Mouse (Mus musculus): ENCODE measurements at regions not wholly inside any gene's neighbourhood (a gene's known extent, or its start where the extent isn't known, plus 50 kb on each side); places are given as distances from the start of the nearest gene placed in this dataset.

DNA sequence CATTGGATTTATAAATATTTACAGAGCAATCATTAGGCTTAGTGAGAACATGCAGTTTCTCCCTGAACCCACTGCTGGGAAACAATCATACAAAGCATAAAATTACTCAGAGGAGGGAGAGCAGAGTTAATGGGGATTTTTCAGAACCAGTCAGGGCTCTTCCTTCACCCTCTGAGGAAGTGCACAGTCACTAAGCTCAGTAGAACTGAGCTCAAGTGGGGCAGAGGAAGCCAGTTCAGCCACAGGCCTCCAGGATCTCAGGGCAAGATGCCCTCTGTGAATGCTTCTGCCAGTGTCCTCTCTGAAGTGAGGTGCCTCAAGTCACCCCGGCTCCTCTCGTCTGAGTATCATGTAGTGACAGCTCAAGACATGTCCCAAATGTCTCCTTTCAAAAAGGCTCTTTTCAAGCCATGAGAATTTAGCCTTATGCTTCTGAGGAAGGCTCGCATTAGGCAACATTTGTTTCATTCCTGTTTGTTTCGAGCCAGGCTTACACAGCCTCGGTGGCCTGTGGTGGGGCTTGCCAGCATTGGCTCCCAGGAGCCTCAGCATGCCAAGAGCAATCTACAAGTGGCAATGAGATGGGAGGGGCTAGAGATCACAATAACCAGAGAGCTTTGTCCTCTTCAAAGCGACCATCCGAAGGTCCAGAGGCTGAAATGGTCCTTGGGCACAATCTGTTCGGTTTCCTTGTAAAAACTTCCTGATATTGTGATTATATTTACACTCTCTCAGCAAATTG is 169.8 kb downstream of the Tmem26 start:
- no peaks in the 10 kb centered on the region for H3K9me3 ChIP-seq (replicated peaks)
- H3K27ac ChIP-seq (ENCODE audit: poor library complexity, severe bottlenecking): no peak overlapping the region
- H3K36me3 ChIP-seq: no peaks in the 10 kb centered on the region
- WGBS: 60% methylated on average over 8 of the region's 8 CpGs
- no peak overlapping the region for H3K4me3 ChIP-seq
- H3K4me1 ChIP-seq (replicated peaks): peaks cover 4% of the 10 kb centered on the region; the same call in 1 of the 2 replicates
- H3K9ac ChIP-seq: no peak overlapping the region
- H3K4me2 ChIP-seq: no peak overlapping the region
- no peaks in the 10 kb centered on the region for H3K27me3 ChIP-seq (replicated peaks)
- ATAC-seq (ENCODE audit: insufficient number of reproducible peaks, low FRiP score): no peak

GRCm38 (mm10) chr10:68894121-68894520 is 170.7 kb downstream of the Tmem26 start:
- peaks cover 4% of the 10 kb centered on the region; the same call in 1 of the 2 replicates for H3K4me1 ChIP-seq (replicated peaks)
- H3K9me3 ChIP-seq (replicated peaks): no peaks in the 10 kb centered on the region
- H3K9ac ChIP-seq: no peak overlapping the region
- H3K27ac ChIP-seq (ENCODE audit: poor library complexity, severe bottlenecking): no peak overlapping the region
- H3K4me3 ChIP-seq: no peak overlapping the region
- WGBS: 74% methylated on average over 6 of the region's 6 CpGs
- H3K4me2 ChIP-seq: no peak overlapping the region
- H3K36me3 ChIP-seq: no peaks in the 10 kb centered on the region
- ATAC-seq (ENCODE audit: insufficient number of reproducible peaks, low FRiP score): no peak
- H3K27me3 ChIP-seq (replicated peaks): no peaks in the 10 kb centered on the region

DNA sequence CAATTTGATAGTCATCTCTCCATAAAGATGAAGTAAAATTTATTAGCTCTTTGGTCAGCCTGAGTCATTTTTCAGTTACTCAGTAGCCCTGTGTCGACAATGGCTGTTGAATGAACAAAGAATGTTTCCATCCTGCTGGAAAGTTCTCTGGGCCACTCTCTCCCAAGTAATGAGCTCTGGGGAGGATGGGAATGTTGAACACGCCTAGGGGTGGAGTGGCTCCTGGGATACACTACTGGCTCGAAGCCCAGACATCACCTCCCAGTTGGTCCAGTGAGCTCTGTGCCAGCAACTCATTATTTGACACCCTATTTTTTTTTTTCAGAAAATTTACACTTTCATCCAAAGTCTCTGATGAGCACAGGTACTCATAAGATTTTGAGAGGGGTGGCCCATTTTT is 174.1 kb downstream of the Tmem26 start:
- Histone ChIP-seq H3K36me3 (no peaks in the 10 kb centered on the region), H3K27me3 (replicated peaks) (no peaks in the 10 kb centered on the region), H3K9ac (no peak overlapping the region), H3K4me2 (no peak overlapping the region), H3K4me3 (no peak overlapping the region), H3K27ac (ENCODE audit: poor library complexity, severe bottlenecking) (no peak overlapping the region), H3K9me3 (replicated peaks) (no peaks in the 10 kb centered on the region), H3K4me1 (replicated peaks) (peaks cover 4% of the 10 kb centered on the region; the same call in 1 of the 2 replicates)
- WGBS: 68% methylated on average over 3 of the region's 3 CpGs
- ATAC-seq (ENCODE audit: insufficient number of reproducible peaks, low FRiP score): no peak

DNA sequence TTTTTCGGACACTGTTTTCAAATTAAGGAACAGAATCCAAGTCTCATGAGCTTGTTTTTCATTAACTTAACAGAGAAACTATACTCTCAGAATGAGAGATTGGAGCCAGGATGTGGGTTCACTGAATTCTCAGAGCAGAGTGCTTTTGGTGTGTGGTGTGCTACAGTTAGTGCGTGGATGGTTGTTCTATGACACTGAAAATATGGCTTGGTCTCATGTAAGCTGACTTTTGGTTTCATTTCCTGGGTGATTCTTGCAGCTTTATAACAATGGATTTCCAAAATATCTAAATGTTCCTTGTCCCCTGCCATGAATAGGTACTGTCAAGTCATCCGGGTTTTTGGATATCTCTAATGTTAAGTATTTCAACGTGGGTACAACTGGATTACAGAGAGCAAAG is 177.7 kb downstream of the Tmem26 start:
- H3K9me3 ChIP-seq (replicated peaks): no peaks in the 10 kb centered on the region
- no peak overlapping the region for H3K4me3 ChIP-seq
- WGBS: 68% methylated on average over 4 of the region's 4 CpGs
- ATAC-seq (ENCODE audit: insufficient number of reproducible peaks, low FRiP score): no peak
- no peaks in the 10 kb centered on the region for H3K4me1 ChIP-seq (replicated peaks)
- H3K27me3 ChIP-seq (replicated peaks): no peaks in the 10 kb centered on the region
- H3K36me3 ChIP-seq: no peaks in the 10 kb centered on the region
- no peak overlapping the region for H3K27ac ChIP-seq (ENCODE audit: poor library complexity, severe bottlenecking)
- no peak overlapping the region for H3K9ac ChIP-seq
- no peak overlapping the region for H3K4me2 ChIP-seq

- Histone ChIP-seq H3K4me2 (no peak overlapping the region), H3K27ac (ENCODE audit: poor library complexity, severe bottlenecking) (no peak overlapping the region), H3K36me3 (no peaks in the 10 kb centered on the region), H3K4me1 (replicated peaks) (no peaks in the 10 kb centered on the region), H3K4me3 (no peak overlapping the region), H3K9ac (no peak overlapping the region), H3K27me3 (replicated peaks) (no peaks in the 10 kb centered on the region), H3K9me3 (replicated peaks) (no peaks in the 10 kb centered on the region)
- ATAC-seq (ENCODE audit: insufficient number of reproducible peaks, low FRiP score): no peak
- WGBS: 19% methylated on average over 3 of the region's 3 CpGs
Measured at GRCm38 (mm10) chr10:68902670-68903069, 179.2 kb downstream of the Tmem26 start.

DNA sequence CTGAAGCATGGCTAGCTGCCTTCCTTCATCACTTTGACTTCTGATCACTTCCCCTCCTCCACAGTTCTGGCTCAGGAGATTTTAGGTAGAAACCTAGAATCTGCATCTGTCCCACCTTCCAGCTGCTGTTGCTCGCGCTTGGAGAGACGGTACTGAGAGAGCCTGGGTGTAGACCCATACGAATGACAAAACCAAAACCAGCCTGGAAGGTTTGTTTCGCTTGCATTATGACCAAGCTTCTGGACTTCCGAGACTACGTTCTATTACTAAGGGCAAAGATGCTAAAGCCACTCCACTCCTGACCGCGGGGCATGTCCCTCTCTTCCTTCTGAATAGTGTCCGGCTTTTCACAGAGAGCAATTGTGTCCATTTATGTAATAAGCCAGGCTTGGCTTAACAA is 180.9 kb downstream of the Tmem26 start:
- H3K4me1 ChIP-seq (replicated peaks): no peaks in the 10 kb centered on the region
- H3K4me3 ChIP-seq: no peak overlapping the region
- H3K4me2 ChIP-seq: no peak overlapping the region
- no peak overlapping the region for H3K27ac ChIP-seq (ENCODE audit: poor library complexity, severe bottlenecking)
- WGBS: 87% methylated on average over 10 of the region's 10 CpGs
- no peaks in the 10 kb centered on the region for H3K36me3 ChIP-seq
- H3K9me3 ChIP-seq (replicated peaks): no peaks in the 10 kb centered on the region
- no peak for ATAC-seq (ENCODE audit: insufficient number of reproducible peaks, low FRiP score)
- H3K27me3 ChIP-seq (replicated peaks): no peaks in the 10 kb centered on the region
- H3K9ac ChIP-seq: no peak overlapping the region

DNA sequence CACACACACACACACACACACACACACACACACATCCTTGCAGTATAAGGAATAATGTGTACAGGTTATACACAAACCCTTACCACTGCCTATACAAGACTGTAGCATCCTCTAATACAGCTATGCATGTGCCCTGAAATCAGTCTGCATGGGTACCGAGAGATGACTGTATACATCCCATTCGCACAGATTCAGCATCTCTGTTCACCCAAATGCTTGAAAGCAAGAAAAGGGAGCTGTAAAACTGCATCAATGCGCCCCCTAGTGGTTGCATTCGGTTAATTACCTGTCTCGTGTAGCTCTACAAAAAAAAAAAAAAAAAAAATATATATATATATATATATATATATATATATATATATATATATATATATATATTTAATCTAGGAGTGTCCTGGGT is 184.8 kb downstream of the Tmem26 start:
- no peaks in the 10 kb centered on the region for H3K4me1 ChIP-seq (replicated peaks)
- no peak overlapping the region for H3K4me2 ChIP-seq
- H3K9me3 ChIP-seq (replicated peaks): no peaks in the 10 kb centered on the region
- H3K36me3 ChIP-seq: no peaks in the 10 kb centered on the region
- H3K27me3 ChIP-seq (replicated peaks): no peaks in the 10 kb centered on the region
- no peak overlapping the region for H3K27ac ChIP-seq (ENCODE audit: poor library complexity, severe bottlenecking)
- ATAC-seq (ENCODE audit: insufficient number of reproducible peaks, low FRiP score): no peak
- no peak overlapping the region for H3K4me3 ChIP-seq
- 31% methylated on average over 5 of the region's 5 CpGs for whole genome bisulfite sequencing
- H3K9ac ChIP-seq: no peak overlapping the region

DNA sequence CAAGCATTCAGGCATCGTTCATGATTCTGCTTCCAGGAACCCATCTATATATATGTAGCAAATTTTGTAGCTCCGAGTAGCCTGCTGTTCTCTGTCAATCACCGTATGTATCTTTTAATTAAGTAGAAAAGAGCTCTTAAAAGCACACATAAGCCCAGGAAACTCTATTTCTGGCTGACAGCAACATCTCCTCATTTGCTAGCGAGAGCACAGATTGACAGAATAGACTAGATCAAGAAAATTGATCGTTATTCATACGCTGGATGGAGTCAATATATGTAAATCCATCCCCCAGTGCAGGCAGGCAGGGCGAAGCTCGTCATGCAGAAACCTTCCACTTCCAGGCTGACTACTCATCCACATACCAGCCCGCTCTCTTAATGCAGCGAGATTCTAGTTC is 185.6 kb downstream of the Tmem26 start:
- Histone ChIP-seq H3K4me3 (no peak overlapping the region), H3K4me1 (replicated peaks) (no peaks in the 10 kb centered on the region), H3K36me3 (no peaks in the 10 kb centered on the region), H3K4me2 (no peak overlapping the region), H3K9me3 (replicated peaks) (no peaks in the 10 kb centered on the region), H3K27me3 (replicated peaks) (no peaks in the 10 kb centered on the region), H3K9ac (no peak overlapping the region), H3K27ac (ENCODE audit: poor library complexity, severe bottlenecking) (no peak overlapping the region)
- WGBS: 69% methylated on average over 10 of the region's 10 CpGs
- ATAC-seq (ENCODE audit: insufficient number of reproducible peaks, low FRiP score): no peak

GRCm38 (mm10) chr10:68916147-68916546 is 192.7 kb downstream of the Tmem26 start:
- no peaks in the 10 kb centered on the region for H3K9me3 ChIP-seq (replicated peaks)
- WGBS: 44% methylated on average over 7 of the region's 7 CpGs
- H3K4me1 ChIP-seq (replicated peaks): no peaks in the 10 kb centered on the region
- no peak for ATAC-seq (ENCODE audit: insufficient number of reproducible peaks, low FRiP score)
- H3K4me2 ChIP-seq: no peak overlapping the region
- H3K27me3 ChIP-seq (replicated peaks): no peaks in the 10 kb centered on the region
- no peak overlapping the region for H3K4me3 ChIP-seq
- no peak overlapping the region for H3K27ac ChIP-seq (ENCODE audit: poor library complexity, severe bottlenecking)
- no peak overlapping the region for H3K9ac ChIP-seq
- H3K36me3 ChIP-seq: no peaks in the 10 kb centered on the region

GRCm38 (mm10) chr10:68935843-68936242 is 212.4 kb downstream of the Tmem26 start:
- Histone ChIP-seq H3K4me2 (no peak overlapping the region), H3K9ac (no peak overlapping the region), H3K4me3 (no peak overlapping the region), H3K27me3 (replicated peaks) (no peaks in the 10 kb centered on the region), H3K27ac (ENCODE audit: poor library complexity, severe bottlenecking) (no peak overlapping the region), H3K4me1 (replicated peaks) (no peaks in the 10 kb centered on the region), H3K36me3 (no peaks in the 10 kb centered on the region), H3K9me3 (replicated peaks) (no peaks in the 10 kb centered on the region)
- ATAC-seq (ENCODE audit: insufficient number of reproducible peaks, low FRiP score): no peak
- WGBS: 63% methylated on average over 5 of the region's 5 CpGs

GRCm38 (mm10) chr10:68943239-68943638 is 208.0 kb upstream of the Rhobtb1 start:
- no peaks in the 10 kb centered on the region for H3K36me3 ChIP-seq
- H3K9ac ChIP-seq: no peak overlapping the region
- ATAC-seq (ENCODE audit: insufficient number of reproducible peaks, low FRiP score): no peak
- H3K4me1 ChIP-seq (replicated peaks): no peaks in the 10 kb centered on the region
- no peak overlapping the region for H3K4me3 ChIP-seq
- no peaks in the 10 kb centered on the region for H3K9me3 ChIP-seq (replicated peaks)
- 86% methylated on average over 5 of the region's 6 CpGs for WGBS
- H3K27me3 ChIP-seq (replicated peaks): no peaks in the 10 kb centered on the region
- no peak overlapping the region for H3K27ac ChIP-seq (ENCODE audit: poor library complexity, severe bottlenecking)
- no peak overlapping the region for H3K4me2 ChIP-seq

DNA sequence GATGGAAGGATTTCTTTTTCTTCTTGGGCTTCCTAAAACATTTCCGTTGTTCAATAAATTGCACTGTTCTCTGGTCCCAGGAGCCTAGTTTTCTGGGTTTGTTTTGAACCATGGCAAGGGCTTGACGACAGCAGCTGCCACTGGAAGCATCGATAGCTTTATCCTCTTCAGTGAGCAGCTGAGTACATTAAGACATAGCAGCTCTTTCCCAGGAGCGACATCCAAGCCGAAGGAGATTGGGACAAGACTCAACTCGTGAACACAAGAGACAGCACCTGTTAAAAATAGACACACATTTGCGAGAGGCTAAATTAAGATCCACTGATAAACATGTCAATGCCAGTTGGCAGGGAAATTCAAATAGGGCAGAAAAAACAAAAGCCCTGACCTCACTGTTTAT is 194.7 kb upstream of the Rhobtb1 start:
- H3K4me1 ChIP-seq (replicated peaks): 0 out of 2 replicates have a peak, but pooled peaks cover 3% of the 10 kb centered on the region
- ATAC-seq (ENCODE audit: insufficient number of reproducible peaks, low FRiP score): no peak
- peaks cover 5% of the 10 kb centered on the region; the same call in 1 of the 2 replicates for H3K9me3 ChIP-seq (replicated peaks)
- no peak overlapping the region for H3K27ac ChIP-seq (ENCODE audit: poor library complexity, severe bottlenecking)
- no peak overlapping the region for H3K4me3 ChIP-seq
- no peak overlapping the region for H3K4me2 ChIP-seq
- no peak overlapping the region for H3K9ac ChIP-seq
- no peaks in the 10 kb centered on the region for H3K36me3 ChIP-seq
- no peaks in the 10 kb centered on the region for H3K27me3 ChIP-seq (replicated peaks)
- WGBS: 44% methylated on average over 7 of the region's 7 CpGs

All from heart, embryonic 12.5 days (tissue).